Mouse (Mus musculus) frontal cortex, adult (tissue): ENCODE measurements around the gene Smpd1.

ENCODE experiments used
- ATAC-seq: cut with Nextera tagmentation; 2 replicates; pipeline ENCODE4 v1.9.2; 2017; ENCODE audit warnings: mild to moderate bottlenecking, moderate library complexity, mixed read lengths; ENCODE audit not compliant: low TSS enrichment

Smpd1 gene

GRCm38 (mm10) chr7:105562317-105562716 is 8.2 kb downstream of the Smpd1 start:
- no peak for ATAC-seq

GRCm38 (mm10) chr7:105563367-105563766 is 9.2 kb downstream of the Smpd1 start:
- peak; percentile 39 for ATAC-seq

- peak; percentile 14; the same call in 1 of the 2 replicates for ATAC-seq
These were observed 11.1 kb downstream of the Smpd1 start for GRCm38 (mm10) chr7:105565071-105565836.

GRCm38 (mm10) chr7:105568583-105568982 is 14.4 kb downstream of the Smpd1 start:
- peak; percentile 45 for ATAC-seq

GRCm38 (mm10) chr7:105568988-105569471 is 14.9 kb downstream of the Smpd1 start:
- peak; percentile 72 for ATAC-seq

GRCm38 (mm10) chr7:105569512-105570496 is 15.6 kb downstream of the Smpd1 start:
- ATAC-seq: peak; percentile 9; the same call in 1 of the 2 replicates

- no peak for ATAC-seq
These were observed 16.6 kb downstream of the Smpd1 start for GRCm38 (mm10) chr7:105570756-105571155.

GRCm38 (mm10) chr7:105572949-105573348 is 18.8 kb downstream of the Smpd1 start:
- peak; percentile 15; the same call in 1 of the 2 replicates for ATAC-seq

- ATAC-seq: peak; percentile 24; the same call in 1 of the 2 replicates
These were observed 20.4 kb downstream of the Smpd1 start for GRCm38 (mm10) chr7:105574537-105574936.

- ATAC-seq: peak; percentile 21; the same call in 1 of the 2 replicates
These were observed 22.1 kb downstream of the Smpd1 start for GRCm38 (mm10) chr7:105576166-105576748.

GRCm38 (mm10) chr7:105577377-105577871 is 23.3 kb downstream of the Smpd1 start:
- ATAC-seq: no peak

GRCm38 (mm10) chr7:105578481-105578880 is 24.3 kb downstream of the Smpd1 start:
- no peak for ATAC-seq

GRCm38 (mm10) chr7:105580627-105581089 is 26.5 kb downstream of the Smpd1 start:
- no peak for ATAC-seq

- peak; percentile 91 for ATAC-seq
These were observed 27.0 kb downstream of the Smpd1 start, which contains the start of gene Apbb1 for GRCm38 (mm10) chr7:105581094-105581703. Gene Apbb1, minus strand, starts transcription at chr7:105581653.

- no peak for ATAC-seq
These were observed 27.8 kb downstream of the Smpd1 start for GRCm38 (mm10) chr7:105581959-105582358.

- ATAC-seq: no peak
These were observed 34.3 kb downstream of the Smpd1 start for GRCm38 (mm10) chr7:105588325-105588912.

- no peak for ATAC-seq
These were observed 35.9 kb downstream of the Smpd1 start for GRCm38 (mm10) chr7:105590097-105590496.

- peak; percentile 69; the same call in 1 of the 2 replicates for ATAC-seq
These were observed 48.9 kb downstream of the Smpd1 start for GRCm38 (mm10) chr7:105602860-105603623.
